Mouse (Mus musculus) right cerebral cortex, adult 2 months (tissue): ENCODE data around the gene Tmem11.

Experiments used
- DNase-seq, 2 experiments: peaks; one replicate each; pipeline ENCODE4 v3.0.0; 2021 to 2022; ENCODE audit warnings: low spot score in 2 of 2

Gene Tmem11

GRCm38 (mm10) chr11:60878675-60879294 is at the start of gene Tmem11:
Tmem11 (minus strand) TSS chr11:60879272.
- peak; percentile 97 to 98 for DNase-seq

GRCm38 (mm10) chr11:60927264-60927663 is 48.2 kb upstream of the Tmem11 start:
- peak; percentile 93 to 94 for DNase-seq

GRCm38 (mm10) chr11:60924981-60925380 is 45.9 kb upstream of the Tmem11 start:
- no peak for DNase-seq

GRCm38 (mm10) chr11:60924498-60924897 is 45.4 kb upstream of the Tmem11 start:
- DNase-seq = no peak

GRCm38 (mm10) chr11:60922964-60923363 is 43.9 kb upstream of the Tmem11 start:
- no peak for DNase-seq

GRCm38 (mm10) chr11:60922195-60922594 is 43.1 kb upstream of the Tmem11 start:
- DNase-seq = no peak

- DNase-seq = no peak
Observed at GRCm38 (mm10) chr11:60920021-60920420, 40.9 kb upstream of the Tmem11 start.

GRCm38 (mm10) chr11:60915201-60915600 is 36.1 kb upstream of the Tmem11 start:
- DNase-seq = no peak

- DNase-seq = peak in 1 of 2 experiments; percentile 18
Observed at GRCm38 (mm10) chr11:60914491-60914890, 35.4 kb upstream of the Tmem11 start, which contains the start of gene Natd1. Natd1 (minus strand) TSS chr11:60914750.

GRCm38 (mm10) chr11:60913301-60914196 is 34.5 kb upstream of the Tmem11 start:
- DNase-seq = peak; percentile 87 to 94

GRCm38 (mm10) chr11:60912525-60912973 is 33.5 kb upstream of the Tmem11 start:
- no peak for DNase-seq

GRCm38 (mm10) chr11:60909626-60910025 is 30.6 kb upstream of the Tmem11 start:
- no peak for DNase-seq

GRCm38 (mm10) chr11:60908073-60908472 is 29.0 kb upstream of the Tmem11 start:
- DNase-seq = no peak

GRCm38 (mm10) chr11:60906449-60906848 is 27.4 kb upstream of the Tmem11 start:
- no peak for DNase-seq

GRCm38 (mm10) chr11:60905407-60906120 is 26.5 kb upstream of the Tmem11 start:
- no peak for DNase-seq

GRCm38 (mm10) chr11:60903661-60904061 is 24.6 kb upstream of the Tmem11 start:
- no peak for DNase-seq

- DNase-seq = no peak
Observed at GRCm38 (mm10) chr11:60902486-60902885, 23.4 kb upstream of the Tmem11 start.

- DNase-seq = no peak
Observed at GRCm38 (mm10) chr11:60902001-60902400, 22.9 kb upstream of the Tmem11 start.

- DNase-seq = no peak
Observed at GRCm38 (mm10) chr11:60895915-60896314, 16.8 kb upstream of the Tmem11 start.

GRCm38 (mm10) chr11:60890744-60891143 is 11.7 kb upstream of the Tmem11 start:
- DNase-seq = no peak

- DNase-seq = no peak
Observed at GRCm38 (mm10) chr11:60890286-60890685, 11.2 kb upstream of the Tmem11 start.

GRCm38 (mm10) chr11:60889861-60890260 is 10.8 kb upstream of the Tmem11 start:
- DNase-seq = no peak
